Mouse (Mus musculus): ENCODE measurements around the gene B3gnt7.

B3gnt7 gene

DNA sequence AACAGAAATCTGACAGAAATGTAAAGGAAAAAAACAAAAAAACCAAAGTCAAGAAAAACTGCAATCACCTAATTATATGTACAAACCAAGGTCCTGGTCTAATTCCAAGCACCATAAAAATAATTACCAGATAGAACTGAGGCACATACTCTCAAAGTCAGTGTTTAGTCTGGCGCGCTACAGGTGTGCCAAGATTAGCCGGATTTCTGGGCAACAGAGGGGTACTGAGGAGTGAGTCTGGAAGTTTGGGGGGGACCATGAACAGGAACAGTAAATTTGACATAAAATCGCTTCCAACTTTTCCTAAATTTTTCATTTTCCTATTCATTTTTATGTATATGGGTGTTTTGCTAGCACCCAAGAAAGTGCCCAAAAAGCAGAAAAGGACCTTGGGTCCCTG is 43.3 kb downstream of the B3gnt7 start:
- no peak for DNase-seq

DNA sequence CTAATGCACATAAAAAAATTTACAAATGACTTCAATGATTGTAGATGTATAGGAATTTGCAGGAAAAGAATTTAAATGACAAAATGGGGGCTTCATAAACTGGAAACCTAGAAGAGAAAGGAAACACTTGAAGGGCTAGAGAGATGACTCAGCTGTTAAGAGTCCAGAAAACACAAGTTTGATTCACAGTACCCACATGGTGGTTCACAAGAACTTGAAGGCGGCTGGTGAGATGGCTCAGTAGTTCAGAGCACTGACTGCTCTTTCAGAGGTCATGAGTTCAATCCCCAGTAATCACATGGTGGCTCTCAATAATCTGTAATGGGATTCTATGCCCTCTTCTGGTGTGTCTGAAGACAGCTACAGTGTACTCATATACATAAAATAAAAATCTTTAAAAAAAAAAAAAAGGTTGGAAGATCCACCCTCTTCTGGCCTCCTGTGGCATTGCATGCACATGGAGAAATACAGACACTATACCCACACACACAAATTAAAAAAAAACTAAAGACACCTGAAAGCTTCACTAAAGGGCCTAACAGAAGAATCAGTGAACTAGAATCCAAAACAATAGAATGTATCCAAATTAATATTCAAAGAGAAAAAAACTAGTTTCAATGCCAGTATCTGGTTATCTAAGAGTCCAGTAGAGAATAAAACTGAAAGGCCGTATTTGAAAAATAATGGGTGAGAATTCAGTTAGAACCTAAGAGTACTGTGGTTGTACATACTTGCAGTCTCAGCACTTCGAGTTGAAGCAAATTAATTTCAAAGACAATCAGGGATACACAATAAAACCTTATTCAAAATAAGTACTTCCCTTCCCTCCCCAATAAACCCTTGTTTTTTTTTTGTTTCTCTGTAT is 44.5 kb downstream of the B3gnt7 start:
- no peak for DNase-seq

DNA sequence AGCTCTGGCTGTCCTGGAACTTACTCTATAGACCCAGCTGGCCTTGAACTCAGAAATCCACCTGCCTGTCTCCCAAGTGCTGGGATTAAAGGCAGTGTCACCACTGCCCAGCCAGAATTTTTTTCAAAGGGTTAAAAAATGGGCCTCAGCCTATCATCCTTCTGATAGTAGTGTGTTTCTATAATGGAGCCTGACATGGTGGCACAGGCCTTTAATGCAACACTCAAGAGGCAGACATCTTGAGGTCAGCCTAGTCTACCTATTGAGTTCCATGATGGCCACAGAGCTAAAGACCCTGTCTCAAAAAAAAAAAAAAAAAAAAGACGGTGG is 45.0 kb downstream of the B3gnt7 start:
- DNase-seq = no peak

DNA sequence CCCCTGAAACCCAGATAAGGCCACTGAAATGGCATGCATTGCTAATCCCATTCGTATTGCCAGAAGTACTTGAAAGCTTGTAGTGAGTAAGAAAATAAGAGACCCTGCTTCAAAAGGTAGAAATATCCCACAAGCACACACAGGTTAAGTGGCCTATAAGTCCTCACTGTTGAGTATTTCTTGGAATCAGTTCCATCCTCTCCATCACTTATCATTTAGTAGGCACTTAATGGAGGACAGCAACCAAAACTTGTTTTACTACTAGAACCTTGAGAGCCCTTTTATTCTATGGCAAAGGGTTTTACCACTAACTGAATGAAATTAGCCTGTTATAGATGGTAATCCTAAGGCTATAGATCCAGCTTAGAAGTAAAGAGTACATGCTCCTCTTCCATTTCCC is 45.5 kb downstream of the B3gnt7 start:
- no peak for DNase-seq

DNA sequence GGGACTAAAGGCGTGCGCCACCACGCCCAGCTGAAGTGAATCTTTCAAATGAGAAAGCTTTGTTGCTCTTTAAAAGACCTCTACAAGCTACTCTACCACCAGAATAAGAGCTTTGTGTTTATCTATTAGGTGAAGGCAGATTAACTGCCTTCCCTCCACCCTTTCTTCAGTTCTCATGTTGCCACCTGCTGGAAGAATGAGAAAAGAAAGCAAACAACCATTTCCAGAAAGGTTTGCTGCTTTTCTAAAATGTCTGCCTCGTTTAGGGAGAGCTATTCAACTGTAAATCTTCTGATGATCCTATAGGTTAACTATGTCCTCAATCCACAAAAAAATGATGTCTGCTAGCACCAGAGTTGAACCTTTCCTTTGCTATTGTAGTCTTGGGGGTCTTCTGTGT is 46.2 kb downstream of the B3gnt7 start:
- DNase-seq = no peak

DNA sequence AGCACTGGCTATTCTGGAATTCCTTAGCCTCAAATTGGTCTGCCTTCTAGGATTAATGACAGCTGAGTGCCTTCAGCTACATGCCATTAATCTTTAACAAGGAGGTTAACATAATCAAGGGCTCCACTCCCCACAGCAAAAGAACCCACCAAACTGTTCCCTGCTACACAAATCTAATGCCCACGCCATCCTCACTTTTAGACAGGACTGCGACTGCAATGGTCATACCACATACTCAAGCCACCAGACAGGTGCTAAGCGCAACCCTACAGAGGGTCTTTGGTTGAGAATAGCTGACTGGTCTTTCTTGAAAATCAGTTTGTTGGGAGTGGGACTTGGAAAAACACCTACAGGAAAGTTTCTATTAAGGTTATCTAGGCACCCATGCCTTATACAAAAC is 46.6 kb downstream of the B3gnt7 start:
- no peak for DNase-seq

DNA sequence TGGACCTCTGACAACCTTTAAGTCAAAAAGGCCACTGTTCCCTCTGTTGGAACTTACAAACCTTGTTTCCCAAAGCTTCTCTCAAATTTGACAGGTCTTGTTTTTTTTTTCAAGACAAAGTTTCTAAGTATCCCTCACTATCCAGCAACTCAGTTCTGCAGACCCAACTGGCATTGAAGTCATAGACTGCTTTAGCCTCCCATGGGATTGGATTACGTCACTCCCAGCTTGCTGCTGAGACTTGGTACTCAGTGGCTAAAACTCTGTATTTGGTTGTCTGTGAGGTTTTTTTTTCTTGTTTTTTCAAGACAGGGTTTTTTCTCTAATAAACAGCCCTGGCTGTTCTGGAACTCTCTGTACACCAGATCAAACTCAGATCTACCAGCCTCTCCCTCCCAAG is 47.1 kb downstream of the B3gnt7 start:
- DNase-seq = no peak

DNA sequence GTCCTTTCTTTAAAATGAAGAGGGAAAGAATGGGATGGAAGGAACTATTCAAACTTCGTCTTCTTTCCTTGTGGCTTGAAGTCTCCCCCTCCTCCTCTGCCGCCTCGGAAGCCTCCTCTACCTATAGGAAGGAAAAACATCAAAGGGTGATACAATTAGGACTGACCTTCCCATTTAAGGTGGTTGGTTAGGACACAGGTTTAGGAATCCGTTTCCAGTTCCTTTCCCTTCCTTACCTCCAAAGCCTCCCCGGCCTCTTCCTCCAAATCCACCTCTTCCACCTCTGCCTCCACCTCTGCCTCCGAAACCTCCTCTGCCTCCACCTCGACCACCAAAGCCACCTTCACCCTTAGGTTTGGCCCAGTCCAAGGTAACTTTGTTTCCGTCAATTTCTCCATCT is 47.9 kb downstream of the B3gnt7 start:
- no peak for DNase-seq

DNA sequence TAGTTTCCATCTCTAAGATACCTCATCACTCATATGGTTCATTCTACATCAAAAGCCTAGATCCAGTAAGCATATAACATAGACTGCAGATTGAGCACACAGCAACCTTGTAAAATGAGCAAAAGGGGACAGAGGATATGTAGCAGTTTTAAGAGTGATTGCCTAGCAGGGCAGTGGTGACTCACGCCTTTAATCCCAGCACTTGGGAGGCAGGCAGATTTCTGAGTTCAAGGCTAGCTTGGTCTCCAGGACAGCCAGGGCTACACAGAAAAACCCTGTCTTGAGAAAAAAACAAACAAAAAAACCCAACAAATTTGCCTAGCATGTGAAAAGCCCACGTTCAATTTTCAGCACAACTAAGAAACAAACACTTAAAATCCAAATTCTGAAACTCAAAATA is 51.6 kb downstream of the B3gnt7 start:
- no peak for DNase-seq
